Mouse (Mus musculus) MEL-GATA-1-ER (cell line): ENCODE data around the gene Adarb2.

Source experiments
- DNase-seq: peaks from one replicate; pipeline ENCODE4 v3.0.0-alpha.2; 2012; ENCODE audit warnings: low read depth; ENCODE audit errors: extremely low read depth

Gene Adarb2

DNA sequence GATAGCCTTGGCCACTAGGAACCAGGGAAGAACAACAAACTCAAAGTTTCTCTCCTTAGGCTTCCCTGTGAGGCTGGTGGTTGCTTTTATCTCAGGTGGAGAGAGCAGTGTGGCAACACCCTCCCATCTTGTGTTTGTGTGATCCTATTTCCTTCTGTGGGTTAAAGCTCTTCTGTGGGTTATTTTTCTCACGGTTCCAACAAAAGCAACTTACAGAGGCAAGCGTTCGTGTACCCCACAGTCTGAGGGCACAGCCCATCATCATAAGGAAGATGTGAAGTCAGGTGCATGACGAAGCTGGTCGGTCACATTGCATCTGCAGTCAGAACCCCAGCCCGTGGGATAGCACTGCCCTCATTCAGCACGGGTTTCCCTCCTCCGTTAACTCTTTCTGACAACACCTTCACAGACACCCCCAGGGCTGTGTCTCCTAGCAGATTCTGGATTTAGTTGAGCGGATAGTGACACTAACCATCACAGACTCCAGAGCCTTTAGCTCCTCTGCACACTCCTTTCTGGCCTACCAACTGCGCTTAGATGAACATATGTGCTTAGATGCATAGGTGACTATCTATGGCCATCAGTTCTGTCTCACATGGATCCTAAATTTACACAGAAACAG, 581.1 kb downstream of the Adarb2 start:
- no peak for DNase-seq

DNA sequence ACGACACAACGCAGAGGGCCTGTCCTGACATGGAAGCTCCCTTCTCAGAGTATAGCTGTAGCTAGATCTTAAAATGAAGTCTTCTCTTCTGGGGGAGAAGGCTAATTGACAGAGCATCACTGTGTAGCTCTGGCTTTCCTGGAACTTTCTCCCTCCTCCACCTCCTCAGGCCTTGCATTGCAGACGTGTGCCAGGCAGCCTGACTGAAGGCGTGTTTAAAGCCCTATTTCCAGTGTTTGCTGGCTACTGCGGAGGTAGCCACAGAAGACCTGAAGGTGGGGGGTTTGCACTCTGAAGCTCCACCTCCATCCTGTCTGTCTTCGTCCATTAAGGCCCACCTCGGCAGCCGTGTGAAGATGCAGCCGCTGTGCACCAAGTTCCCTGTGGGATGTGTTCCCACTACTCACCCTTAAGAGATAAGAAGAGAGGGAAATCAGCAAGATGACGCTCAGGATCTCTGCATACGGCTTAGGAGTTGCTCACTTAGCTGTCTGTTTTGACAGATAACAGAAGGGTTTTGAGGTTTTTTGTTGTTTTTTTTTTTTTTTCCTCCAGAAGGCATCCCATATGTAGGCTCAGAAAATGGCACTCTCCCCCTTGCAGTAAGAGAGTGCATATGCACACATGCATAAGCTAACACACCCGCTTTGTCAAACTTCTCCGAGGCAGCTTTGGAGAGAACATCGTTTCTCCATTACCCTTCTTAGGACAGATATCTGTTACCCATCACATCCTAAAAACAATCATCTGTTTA, 581.8 kb downstream of the Adarb2 start:
- DNase-seq, result peak; percentile 33

DNA sequence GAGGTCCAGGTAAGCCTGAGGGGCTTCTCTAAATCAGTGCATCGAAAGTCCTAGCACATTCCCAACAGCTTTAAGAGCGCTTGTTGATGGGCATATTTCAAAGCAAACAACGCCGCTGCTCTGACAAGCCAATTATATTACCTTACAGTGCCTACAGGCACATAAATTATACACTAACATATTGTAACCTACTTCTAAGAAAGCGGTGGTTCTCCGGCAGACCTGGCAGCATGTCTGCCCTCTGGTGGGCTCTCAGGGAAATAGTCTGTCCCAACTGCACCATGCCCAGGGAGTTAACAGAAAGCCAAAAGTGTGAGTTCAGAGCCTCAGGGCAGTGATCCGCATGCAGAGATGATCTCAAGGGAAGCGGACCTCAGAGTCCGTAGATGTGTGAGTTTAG, 582.5 kb downstream of the Adarb2 start:
- DNase-seq, result peak; percentile 56

DNA sequence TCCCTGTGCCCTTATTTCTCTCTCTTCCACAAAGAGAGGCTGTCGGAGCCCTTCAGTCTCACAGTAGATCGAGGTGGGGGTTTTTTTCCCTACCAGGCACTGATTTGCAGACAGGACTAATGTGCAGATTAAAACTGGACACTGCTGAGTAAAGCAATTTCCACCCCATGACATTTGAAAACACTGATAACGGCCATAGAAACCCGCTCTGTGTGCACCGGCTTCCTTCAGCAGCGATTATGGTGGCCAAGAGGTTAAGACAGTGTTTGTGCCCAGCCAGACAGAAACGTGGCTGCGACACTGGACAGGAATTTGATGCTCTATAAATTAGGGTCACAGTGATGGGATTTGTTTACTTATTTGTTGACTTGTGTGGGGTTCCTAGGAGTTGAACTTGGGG, 590.6 kb downstream of the Adarb2 start:
- DNase-seq, result no peak

DNA sequence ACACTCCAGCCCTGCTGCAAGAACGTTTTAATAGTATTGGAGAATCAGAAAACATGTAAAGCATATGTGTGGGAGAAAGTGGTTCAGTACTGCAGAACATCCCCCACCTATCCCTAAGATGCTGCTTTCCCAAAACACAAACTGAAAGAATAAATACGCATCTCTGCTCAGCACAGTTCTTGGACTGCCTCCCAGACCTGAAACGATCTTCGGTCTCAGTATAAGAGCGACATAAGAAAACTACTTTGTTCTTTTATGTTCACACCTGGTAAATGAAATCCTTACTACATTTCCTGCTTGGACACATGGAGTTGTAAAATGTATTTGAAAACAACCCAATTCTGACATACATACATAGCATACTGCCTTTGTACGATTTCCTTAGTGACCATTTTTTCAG, 597.9 kb downstream of the Adarb2 start:
- no peak for DNase-seq

DNA sequence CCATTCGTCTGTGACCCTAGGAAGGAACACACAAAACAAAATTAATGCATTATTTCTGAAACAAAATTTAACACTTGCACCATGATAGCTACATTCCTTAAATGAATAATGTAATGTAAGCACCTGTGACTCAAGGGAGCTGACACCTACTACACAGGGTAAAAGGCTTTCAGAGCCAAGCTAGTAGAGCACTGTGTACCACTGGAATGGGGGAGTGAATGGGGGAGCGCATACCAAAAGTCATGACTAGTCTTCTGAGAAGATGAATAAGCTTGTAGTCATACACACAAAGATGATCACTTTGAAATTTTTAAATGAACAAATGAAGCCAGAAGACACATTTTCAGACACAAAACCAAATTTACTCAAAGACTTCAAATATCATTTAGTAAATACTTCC, 603.3 kb downstream of the Adarb2 start:
- DNase-seq, result no peak
